Mouse (Mus musculus) heart, embryonic 14.5 days (tissue): ENCODE data around the gene Ahr. TPM values are rescaled to one million over a fixed set of nuclear protein-coding genes. Genes with fewer than 3 reads are reported as not detected.

Experiments
- ATAC-seq: fragments of 200-750 bp; cut with Nextera tagmentation; 2 replicates; pipeline ENCODE4 v1.8.0; 2017; ENCODE audit warnings: low read depth, moderate TSS enrichment; ENCODE audit not compliant: insufficient number of reproducible peaks, insufficient read depth, low FRiP score
- H3K27ac ChIP-seq, 2 experiments: fragments of 200-500 bp in 1 of 2; fragments of 300-500 bp in 1 of 2; sonication (generic) in 1 of 2; replicated peaks in 1 of 2; 2 replicates each; pipeline ENCODE4 v1.5.1; 2012 to 2014; ENCODE audit warnings: low read depth in 2 of 2, low read length in 2 of 2, control low read depth in 1 of 2, mild to moderate bottlenecking in 1 of 2, mixed read lengths in 1 of 2; ENCODE audit not compliant: control insufficient read depth in 1 of 2, insufficient read depth in 1 of 2
- H3K27me3 ChIP-seq: fragments of 300-500 bp; sonication (generic); 2 replicates; pipeline ENCODE4 v1.6.1; 2014; ENCODE audit warnings: mild to moderate bottlenecking, low read length, control low read depth; ENCODE audit not compliant: control insufficient read depth, insufficient read depth
- H3K36me3 ChIP-seq: fragments of 300-500 bp; sonication (generic); 2 replicates; pipeline ENCODE4 v1.6.1; 2014; ENCODE audit warnings: mild to moderate bottlenecking, control low read depth, low read length, mixed read lengths; ENCODE audit not compliant: control insufficient read depth, insufficient read depth
- H3K4me1 ChIP-seq, 2 experiments: fragments of 200-500 bp in 1 of 2; fragments of 300-500 bp in 1 of 2; sonication (generic) in 1 of 2; 2 replicates each; pipeline ENCODE4 v1.6.1; 2012 to 2014; ENCODE audit warnings: low read length in 2 of 2, control low read depth in 1 of 2, mixed read lengths in 1 of 2; ENCODE audit not compliant: control insufficient read depth in 2 of 2, insufficient read depth in 2 of 2
- H3K4me2 ChIP-seq: fragments of 300-500 bp; sonication (generic); 2 replicates; pipeline ENCODE4 v1.6.1; 2014; ENCODE audit warnings: mild to moderate bottlenecking, low read length
- H3K4me3 ChIP-seq, 2 experiments: fragments of 200-500 bp in 1 of 2; fragments of 300-500 bp in 1 of 2; sonication (generic) in 1 of 2; 2 replicates each; pipeline ENCODE4 v1.5.1; 2012 to 2014; ENCODE audit warnings: low read length in 2 of 2, mild to moderate bottlenecking in 2 of 2, control low read depth in 1 of 2, low read depth in 1 of 2, moderate library complexity in 1 of 2; ENCODE audit not compliant: control insufficient read depth in 1 of 2, insufficient read depth in 1 of 2
- H3K9ac ChIP-seq: fragments of 300-500 bp; sonication (generic); 2 replicates; pipeline ENCODE4 v1.6.1; 2014; ENCODE audit warnings: mild to moderate bottlenecking, low read length
- H3K9me3 ChIP-seq: fragments of 300-500 bp; sonication (generic); 2 replicates; pipeline ENCODE4 v1.6.1; 2016; ENCODE audit warnings: low read length, control low read depth; ENCODE audit not compliant: control insufficient read depth
- WGBS: fragments of 180-500 bp; shearing (Covaris S2); extraction: QIAGEN DNeasy Blood & Tissue Kit; methylation state at CpG from one replicate; pipeline ENCODE4 v1.1.7; 2014; 5-methylcytosine and 5-hydroxymethylcytosine counted together
- polyA plus RNA-seq: library from polyadenylated mRNA; unstranded; fragments of >200 nt; fragmentation: Nextera tagmentation; extraction: Ambion mirVana; gene quantifications from 2 replicates; pipeline ENCODE4 v1.2.1, GENCODE M21; 2014

The Ahr gene
- polyA plus RNA-seq, 1 experiment from 2014 or later = 2.4 TPM

- 63% methylated on average over 3 of the region's 3 CpGs for WGBS
- no peaks in the 10 kb centered on the region for H3K4me1 ChIP-seq
Observed at GRCm38 (mm10) chr12:35553174-35553573, 18.3 kb upstream of the Ahr start.

GRCm38 (mm10) chr12:35550299-35550698, 15.5 kb upstream of the Ahr start:
- no peak overlapping the region for H3K4me3 ChIP-seq
- no peaks in the 10 kb centered on the region for H3K27me3 ChIP-seq
- H3K9me3 ChIP-seq = no peaks in the 10 kb centered on the region
- H3K4me2 ChIP-seq = no peak overlapping the region
- no peaks in the 10 kb centered on the region for H3K4me1 ChIP-seq
- no peak overlapping the region for H3K27ac ChIP-seq
- H3K9ac ChIP-seq = no peak overlapping the region
- no peaks in the 10 kb centered on the region for H3K36me3 ChIP-seq
- no peak for ATAC-seq

More at GRCm38 (mm10) chr12:35553174-35553573, 18.3 kb upstream of the Ahr start:
- H3K4me3 ChIP-seq = no peak overlapping the region
- no peak overlapping the region for H3K9ac ChIP-seq
- no peaks in the 10 kb centered on the region for H3K9me3 ChIP-seq
- no peak overlapping the region for H3K27ac ChIP-seq
- H3K4me2 ChIP-seq = no peak overlapping the region
- H3K36me3 ChIP-seq = no peaks in the 10 kb centered on the region
- no peaks in the 10 kb centered on the region for H3K27me3 ChIP-seq
- no peak for ATAC-seq

DNA sequence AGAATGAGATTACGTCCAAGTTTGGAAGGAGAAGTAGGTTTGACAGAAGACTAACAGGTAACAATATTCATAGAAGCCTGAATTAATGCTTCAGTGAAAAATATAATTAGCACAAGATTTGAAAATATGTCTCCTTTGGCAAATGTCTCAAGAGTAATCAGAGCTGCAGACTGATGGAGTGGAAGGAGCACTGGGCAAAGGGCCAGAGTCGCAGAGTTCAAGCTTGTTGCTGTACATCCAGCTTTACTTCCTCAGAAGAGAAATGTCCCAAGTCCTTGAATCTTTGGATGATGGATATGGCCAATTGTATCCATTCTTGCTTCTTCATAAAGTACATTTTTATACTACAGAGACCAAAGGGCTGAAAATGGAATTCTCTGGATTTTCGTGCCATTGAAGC, 8.0 kb upstream of the Ahr start:
- Histone ChIP-seq H3K4me2 (no peak overlapping the region), H3K27me3 (no peaks in the 10 kb centered on the region), H3K36me3 (no peaks in the 10 kb centered on the region), H3K9me3 (no peaks in the 10 kb centered on the region), H3K4me3 (no peak overlapping the region), H3K27ac (no peak overlapping the region), H3K4me1 (no peaks in the 10 kb centered on the region), H3K9ac (no peak overlapping the region)
- ATAC-seq = no peak
- WGBS = 67% methylated on average over 3 of the region's 3 CpGs

GRCm38 (mm10) chr12:35538843-35539242, 4.0 kb upstream of the Ahr start:
- Histone ChIP-seq H3K4me3 (no peak overlapping the region), H3K4me2 (no peak overlapping the region), H3K9me3 (no peaks in the 10 kb centered on the region), H3K9ac (no peak overlapping the region), H3K4me1 (0 out of 4 replicates have a peak, but pooled peaks cover 0 to 5% of the 10 kb centered on the region in 2 experiments), H3K27ac (no peak overlapping the region), H3K27me3 (no peaks in the 10 kb centered on the region), H3K36me3 (no peaks in the 10 kb centered on the region)
- no peak for ATAC-seq
- WGBS = 37% methylated on average over 3 of the region's 3 CpGs

DNA sequence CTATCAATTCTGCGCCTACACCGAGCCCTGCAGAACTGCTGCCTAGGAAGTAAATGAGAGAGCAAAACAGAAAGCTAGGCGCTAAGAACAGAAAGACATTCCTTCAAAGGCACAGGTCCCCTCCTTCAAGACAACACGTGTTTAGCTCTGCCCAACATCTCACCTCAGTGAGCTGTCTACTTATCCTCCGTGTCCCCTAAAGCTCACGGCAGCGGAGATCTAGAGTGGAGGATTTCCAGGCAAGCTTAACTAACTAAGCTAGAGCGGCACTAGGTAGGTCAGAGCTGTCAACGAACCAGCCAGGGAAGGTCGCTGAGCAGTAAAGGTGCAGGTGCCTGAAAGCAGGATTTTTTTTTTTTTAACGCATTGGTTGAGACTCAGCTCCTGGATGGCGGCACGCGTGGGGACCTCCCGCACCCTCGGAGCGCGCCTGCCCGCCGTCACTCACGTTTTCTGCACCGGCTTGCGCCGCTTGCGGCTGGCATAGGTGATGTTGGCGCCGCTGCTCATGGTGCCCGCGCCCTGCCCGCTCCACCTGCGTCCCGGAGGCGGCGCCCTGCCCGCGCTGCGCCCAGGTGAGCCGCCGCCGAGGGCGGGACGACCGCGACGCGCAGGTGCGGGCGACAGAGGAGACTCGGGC, 604 bp downstream of the Ahr start:
- Histone ChIP-seq H3K4me2 (peak overlapping the region; percentile 99), H3K9ac (peak overlapping the region; percentile 77), H3K36me3 (no peaks in the 10 kb centered on the region), H3K4me1 (0 out of 4 replicates have a peak, but pooled peaks cover 0 to 5% of the 10 kb centered on the region in 2 experiments), H3K9me3 (no peaks in the 10 kb centered on the region), H3K4me3 (peak overlapping the region; percentile 70 to 82), H3K27ac (no peak overlapping the region), H3K27me3 (no peaks in the 10 kb centered on the region)
- WGBS = 1% methylated on average over 41 of the region's 49 CpGs
- no peak for ATAC-seq

DNA sequence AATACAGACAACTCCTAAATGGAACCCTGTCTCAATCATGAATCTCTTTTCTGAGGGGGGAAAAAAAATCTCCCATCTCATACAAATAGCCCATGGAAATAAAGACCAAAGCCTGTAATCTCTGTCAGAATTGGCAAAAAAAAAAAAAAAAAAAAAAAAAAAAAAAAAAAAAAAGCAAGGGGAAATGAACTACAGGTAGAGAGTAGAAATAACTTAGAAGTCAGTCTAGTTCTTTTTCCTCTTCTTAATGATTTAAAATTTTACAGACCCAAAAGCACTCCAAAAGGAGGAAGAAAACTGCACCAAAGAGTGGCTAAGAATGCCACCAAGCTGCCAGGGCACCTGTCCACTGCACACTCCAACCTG, 1.1 kb downstream of the Ahr start:
- no peak overlapping the region for H3K9ac ChIP-seq
- no peak for ATAC-seq
- no peaks in the 10 kb centered on the region for H3K36me3 ChIP-seq
- H3K27me3 ChIP-seq = no peaks in the 10 kb centered on the region
- peak overlapping the region; percentile 70 to 82 for H3K4me3 ChIP-seq
- H3K4me2 ChIP-seq = peak overlapping the region; percentile 99
- 0 out of 4 replicates have a peak, but pooled peaks cover 0 to 5% of the 10 kb centered on the region in 2 experiments for H3K4me1 ChIP-seq
- no peak overlapping the region for H3K27ac ChIP-seq
- H3K9me3 ChIP-seq = no peaks in the 10 kb centered on the region

- WGBS = 74% methylated on average over 5 of the region's 5 CpGs
- peak overlapping the region; percentile 27; the same call in 1 of the 2 replicates for H3K4me2 ChIP-seq
Observed at GRCm38 (mm10) chr12:35533133-35533532, 1.7 kb downstream of the Ahr start.

DNA sequence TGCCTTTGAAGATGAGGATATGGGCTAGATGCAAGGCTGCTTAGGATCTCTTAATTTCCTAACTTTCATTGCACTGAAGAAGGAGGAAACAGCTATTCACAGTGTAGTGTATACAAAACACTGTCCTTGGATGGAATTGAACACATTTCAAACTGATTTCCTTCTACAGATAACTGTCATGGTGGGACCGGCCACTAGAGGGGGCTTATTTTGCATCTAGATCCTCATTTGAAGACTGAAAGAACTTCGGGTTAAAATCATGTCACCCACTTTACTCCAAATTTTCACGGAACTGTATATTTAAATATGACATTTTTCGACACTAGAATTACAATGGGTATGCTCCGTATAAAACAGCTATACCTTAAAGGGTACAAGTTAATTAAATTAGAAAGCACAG, 2.7 kb downstream of the Ahr start:
- Histone ChIP-seq H3K27ac (no peak overlapping the region), H3K4me1 (0 out of 4 replicates have a peak, but pooled peaks cover 0 to 5% of the 10 kb centered on the region in 2 experiments), H3K36me3 (no peaks in the 10 kb centered on the region), H3K27me3 (no peaks in the 10 kb centered on the region), H3K9ac (no peak overlapping the region), H3K9me3 (no peaks in the 10 kb centered on the region), H3K4me3 (no peak overlapping the region), H3K4me2 (0 out of 2 replicates have a peak overlapping the region, but pooled peaks have one; percentile 16)
- WGBS = 16% methylated on average over 5 of the region's 5 CpGs
- ATAC-seq = no peak

More at GRCm38 (mm10) chr12:35533133-35533532, 1.7 kb downstream of the Ahr start:
- Histone ChIP-seq H3K27me3 (no peaks in the 10 kb centered on the region), H3K36me3 (no peaks in the 10 kb centered on the region), H3K9ac (no peak overlapping the region), H3K4me3 (no peak overlapping the region), H3K4me1 (0 out of 4 replicates have a peak, but pooled peaks cover 0 to 5% of the 10 kb centered on the region in 2 experiments), H3K27ac (no peak overlapping the region), H3K9me3 (no peaks in the 10 kb centered on the region)
- ATAC-seq = no peak
